Mouse (Mus musculus) adrenal gland (tissue): ENCODE results near the gene Cep131.

ENCODE experiments used
- intact Hi-C: fragments of 180-260 bp; cut with DNase I; formaldehyde crosslinking; loops from one replicate; pipeline ENCODE4 v1.15.1; 2025

Gene Cep131

GRCm38 (mm10) chr11:120098588-120099511, 12.2 kb upstream of the Cep131 start, which contains the start of the genes Tepsin and Ndufaf8:
Tepsin (minus strand) TSS chr11:120098731.
Ndufaf8 (plus strand) TSS chr11:120098928.
- intact Hi-C loops = loop anchor here (10.0 kb wide), 1 partner anchor 154 kb away; the partner anchor contains the start of gene Baiap2

DNA sequence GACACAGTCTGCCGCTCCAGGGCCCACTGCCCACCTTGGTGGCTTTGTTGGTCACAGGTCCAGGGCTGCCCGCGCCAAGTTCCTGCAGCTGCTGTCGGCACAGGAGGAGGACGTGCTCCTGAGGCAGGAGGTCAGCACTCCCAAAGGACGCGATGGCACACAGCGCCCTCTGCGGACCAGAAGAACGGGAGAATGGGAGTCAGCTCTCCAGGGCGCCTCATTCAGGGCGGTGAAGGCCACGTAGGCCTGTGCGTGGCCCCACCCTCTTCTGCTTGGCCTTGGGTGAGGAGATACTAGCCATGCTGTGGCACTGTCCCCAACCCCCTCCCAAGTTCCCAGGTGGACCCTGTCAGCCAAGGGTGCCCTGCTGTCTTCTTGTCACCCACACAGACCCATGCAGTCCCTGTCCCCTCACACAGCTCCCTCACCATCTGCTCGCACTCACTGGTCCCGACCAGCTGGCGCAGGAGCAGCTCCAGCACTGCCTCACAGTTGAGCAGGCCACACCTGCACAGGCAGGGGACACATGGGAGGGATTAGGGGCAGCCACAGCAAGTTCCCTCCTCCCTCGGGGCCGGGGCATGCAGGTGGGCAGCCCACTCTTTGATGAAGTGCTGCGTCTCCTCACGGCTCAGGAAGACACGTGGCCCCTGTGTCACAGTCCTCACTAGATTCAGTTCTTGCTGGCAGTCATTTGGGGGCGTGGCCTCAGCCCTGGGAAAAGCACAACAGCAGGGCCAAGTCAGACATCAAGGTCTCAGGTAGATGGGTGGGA, 6.4 kb upstream of the Cep131 start:
- intact Hi-C loops = loop anchor here (5.0 to 10.0 kb wide), 2 partner anchors 61 to 148 kb away; partner anchors contain the start of gene Baiap2

- intact Hi-C loops = loop anchor here (5.0 to 10.0 kb wide), 2 partner anchors 58 to 146 kb away; partner anchors contain the start of gene Baiap2
Measured at GRCm38 (mm10) chr11:120090661-120091060, 4.0 kb upstream of the Cep131 start.

GRCm38 (mm10) chr11:120085891-120086627, 568 bp downstream of the Cep131 start:
- intact Hi-C loops = no loop called here

DNA sequence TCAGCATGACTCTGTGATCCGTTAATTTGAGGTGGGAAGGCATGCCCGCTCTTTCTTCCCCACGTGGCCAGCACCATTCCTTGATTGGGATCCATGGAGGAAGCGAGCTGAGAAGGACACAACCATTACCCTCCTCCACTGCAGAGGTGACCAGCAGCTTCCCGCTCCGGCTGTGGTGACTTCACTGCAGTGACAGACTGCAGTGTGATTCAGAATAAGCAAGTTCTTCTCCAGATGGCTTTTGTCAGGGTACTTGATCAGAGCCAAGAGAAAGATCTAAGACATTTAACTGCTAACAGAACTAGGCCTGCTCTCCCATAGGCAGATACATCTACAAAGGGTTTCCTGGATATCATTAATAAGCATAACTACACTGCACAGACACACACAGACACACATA, 6.3 kb downstream of the Cep131 start:
- intact Hi-C loops = no loop called here

DNA sequence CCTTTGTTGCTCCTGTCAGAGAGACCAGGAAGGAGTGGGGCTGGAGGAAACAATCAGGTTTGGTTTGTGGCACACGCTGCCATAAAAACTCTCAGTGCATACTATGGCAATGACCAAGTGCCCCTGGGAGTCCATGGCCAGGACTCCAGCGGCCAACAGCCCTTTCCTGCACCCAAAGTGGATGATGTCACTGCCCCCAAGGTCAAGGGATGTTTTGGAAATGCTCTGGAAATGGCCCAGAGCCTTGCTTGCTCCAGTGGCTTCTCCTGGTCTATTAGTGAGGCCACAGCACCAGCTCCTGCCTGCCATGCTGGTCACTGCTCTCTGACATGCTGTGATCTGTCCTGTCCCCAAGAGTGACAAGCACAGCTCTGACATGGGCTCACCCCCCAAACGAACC, 10.4 kb downstream of the Cep131 start:
- intact Hi-C loops = no loop called here

- intact Hi-C loops = no loop called here
Measured at GRCm38 (mm10) chr11:120072986-120073647, 13.5 kb downstream of the Cep131 start.

GRCm38 (mm10) chr11:120071731-120072320, 14.8 kb downstream of the Cep131 start:
- intact Hi-C loops = no loop called here

GRCm38 (mm10) chr11:120071065-120071464, 15.6 kb downstream of the Cep131 start:
- intact Hi-C loops = no loop called here

- intact Hi-C loops = no loop called here
Measured at GRCm38 (mm10) chr11:120070286-120070930, 16.2 kb downstream of the Cep131 start.

DNA sequence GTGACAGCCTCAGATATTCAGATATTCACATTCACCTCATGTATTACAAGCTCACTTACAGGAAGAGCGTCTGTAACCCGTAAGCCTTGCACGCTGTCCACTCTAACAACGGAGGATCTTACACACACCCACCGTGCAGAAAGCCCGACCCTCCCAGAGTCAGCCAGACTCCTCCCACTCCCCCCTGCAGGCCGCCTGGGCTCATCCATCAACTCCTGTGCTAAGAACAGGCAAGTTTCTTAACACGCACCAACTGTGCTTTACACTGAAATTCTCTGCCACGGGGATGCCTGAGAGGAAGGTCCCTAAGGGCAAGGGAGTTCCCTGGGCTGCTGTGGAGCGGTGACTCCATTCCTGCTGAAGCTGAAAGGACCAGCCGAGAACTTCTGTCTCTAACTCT, 17.4 kb downstream of the Cep131 start:
- intact Hi-C loops = no loop called here

GRCm38 (mm10) chr11:120067834-120068233, 18.8 kb downstream of the Cep131 start:
- intact Hi-C loops = no loop called here

DNA sequence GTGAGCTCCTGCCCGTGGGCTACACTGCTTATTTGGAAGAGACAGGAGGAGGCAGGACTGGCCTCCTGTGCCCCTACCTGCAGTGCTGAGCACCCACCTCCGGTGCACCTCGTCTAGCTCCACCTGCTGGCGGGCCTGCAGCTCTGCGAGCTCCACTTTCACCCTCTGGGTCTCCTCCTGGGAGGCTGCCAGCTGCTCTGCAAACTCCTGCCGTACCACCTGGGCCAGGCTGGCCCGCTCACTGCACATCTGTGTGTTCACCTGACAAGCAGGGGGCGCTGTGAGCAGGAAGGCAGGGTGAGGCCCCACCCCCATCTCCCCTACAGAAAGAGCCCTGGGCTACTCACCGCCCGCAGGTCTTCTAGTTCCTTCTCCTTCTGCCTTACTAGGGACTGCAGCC, 21.3 kb downstream of the Cep131 start:
- intact Hi-C loops = no loop called here

GRCm38 (mm10) chr11:120064668-120065040, 22.0 kb downstream of the Cep131 start:
- intact Hi-C loops = no loop called here

- intact Hi-C loops = no loop called here
Measured at GRCm38 (mm10) chr11:120064006-120064667, 22.5 kb downstream of the Cep131 start.

GRCm38 (mm10) chr11:120063326-120063725, 23.3 kb downstream of the Cep131 start:
- intact Hi-C loops = no loop called here

- intact Hi-C loops = no loop called here
Measured at GRCm38 (mm10) chr11:120060634-120061033, 26.0 kb downstream of the Cep131 start.

DNA sequence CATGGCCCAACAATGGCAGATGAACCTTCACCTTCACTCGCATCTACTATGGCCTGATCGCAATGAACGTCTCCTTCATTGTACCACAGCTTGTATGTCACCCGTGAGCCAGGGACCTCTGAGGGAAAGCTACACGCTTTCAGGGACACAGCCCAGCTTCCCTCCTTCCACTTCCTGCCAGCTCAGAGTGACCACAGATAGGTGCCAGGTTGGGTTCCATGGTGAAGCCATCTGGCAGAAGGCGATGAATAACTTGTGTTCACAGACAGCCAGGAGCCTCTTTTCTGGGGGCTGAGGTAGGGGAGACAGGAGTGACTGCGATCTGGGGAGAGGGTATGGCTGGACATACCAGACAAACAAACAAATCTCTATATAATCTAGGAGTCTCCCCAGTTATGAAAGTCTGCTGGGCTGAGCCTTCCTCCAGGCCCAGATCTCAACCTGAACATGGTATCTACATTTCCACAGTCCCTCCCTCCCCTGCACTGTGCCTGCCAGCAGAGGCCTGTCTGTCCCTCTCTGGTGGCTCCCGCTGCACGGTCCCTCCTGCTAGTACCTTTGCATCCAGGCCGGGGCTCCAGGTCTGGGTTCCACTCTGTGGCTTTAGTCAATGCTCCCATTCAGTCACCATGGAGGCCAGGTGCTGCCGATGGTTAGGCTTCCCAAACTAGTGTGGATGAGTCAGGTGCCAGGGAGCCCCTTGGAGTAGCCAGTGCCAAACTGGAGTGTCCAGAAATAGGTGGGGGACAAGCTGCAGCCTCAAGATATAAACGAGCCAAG, 30.5 kb downstream of the Cep131 start:
- intact Hi-C loops = no loop called here
